Mouse (Mus musculus): ENCODE results near the gene Zfp239.

- TF ChIP-seq CTCF (IDR thresholded peaks at IDR 0.05; ENCODE audit: borderline replicate concordance, extremely low read depth, insufficient read depth, insufficient read length): no peak
- TF ChIP-seq POLR2A (IDR thresholded peaks at IDR 0.05; ENCODE audit: borderline replicate concordance, extremely low read depth, insufficient read depth, insufficient read length, poor library complexity, severe bottlenecking): no peak
Observed at GRCm38 (mm10) chr6:117880394-117880838, 18.5 kb downstream of the Zfp239 start.

Data from brain, embryonic 14.5 days (tissue).